Mouse (Mus musculus): ENCODE data around the gene Camsap1. TPM values are rescaled to one million over a fixed set of nuclear protein-coding genes. Genes with fewer than 3 reads are reported as not detected.

Camsap1 gene
- polyA plus RNA-seq, 1 experiment from 2014 or later: 16.3 TPM

DNA sequence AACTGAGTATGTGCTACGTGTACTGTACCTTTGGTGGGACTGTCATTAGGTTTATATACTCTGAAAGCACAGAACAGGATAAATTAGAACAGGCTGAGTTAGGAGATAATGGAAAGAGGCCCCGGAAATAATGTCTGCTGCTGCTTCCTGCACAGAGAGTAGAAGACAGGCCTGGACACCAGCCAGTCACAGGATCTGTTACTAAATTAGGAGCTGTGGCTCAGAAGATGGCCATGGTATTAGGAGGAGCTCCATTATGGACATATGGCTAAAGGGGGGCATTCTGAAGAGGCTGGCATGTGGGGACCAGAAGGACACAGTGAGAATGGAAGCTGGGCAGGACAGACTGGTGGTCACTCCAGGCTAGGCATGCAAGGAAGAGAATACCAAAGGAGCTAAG, 12.7 kb downstream of the Camsap1 start:
- H3K27me3 ChIP-seq (ENCODE audit: control insufficient read depth, insufficient read depth, low read length): no peaks in the 10 kb centered on the region
- ATAC-seq (ENCODE audit: insufficient number of reproducible peaks, insufficient read depth, low FRiP score, low read depth): no peak
- H3K9me3 ChIP-seq (ENCODE audit: control insufficient read depth, low read depth, low read length): no peaks in the 10 kb centered on the region
- H3K4me3 ChIP-seq (ENCODE audit: low read depth, low read length): no peak overlapping the region
- H3K9ac ChIP-seq (replicated peaks; ENCODE audit: low read depth, low read length): no peak overlapping the region
- no peak overlapping the region for H3K27ac ChIP-seq (ENCODE audit: low read length)
- H3K4me1 ChIP-seq (ENCODE audit: control insufficient read depth, insufficient read depth, low read length): peaks cover 7% of the 10 kb centered on the region; the same call in 1 of the 2 replicates
- no peak overlapping the region for H3K4me2 ChIP-seq (replicated peaks; ENCODE audit: low read depth, low read length)
- peaks cover 10% of the 10 kb centered on the region for H3K36me3 ChIP-seq (ENCODE audit: control insufficient read depth, insufficient read depth, low read length)
- 64% methylated on average over 2 of the region's 2 CpGs for WGBS

GRCm38 (mm10) chr2:25969319-25969718, 13.8 kb downstream of the Camsap1 start:
- no peaks in the 10 kb centered on the region for H3K27me3 ChIP-seq (ENCODE audit: control insufficient read depth, insufficient read depth, low read length)
- no peak overlapping the region for H3K27ac ChIP-seq (ENCODE audit: low read length)
- peaks cover 21% of the 10 kb centered on the region for H3K36me3 ChIP-seq (ENCODE audit: control insufficient read depth, insufficient read depth, low read length)
- no peak overlapping the region for H3K4me3 ChIP-seq (ENCODE audit: low read depth, low read length)
- no peak overlapping the region for H3K4me2 ChIP-seq (replicated peaks; ENCODE audit: low read depth, low read length)
- WGBS: 85% methylated on average over 4 of the region's 4 CpGs
- ATAC-seq (ENCODE audit: insufficient number of reproducible peaks, insufficient read depth, low FRiP score, low read depth): no peak
- H3K9me3 ChIP-seq (ENCODE audit: control insufficient read depth, low read depth, low read length): no peaks in the 10 kb centered on the region
- no peak overlapping the region for H3K9ac ChIP-seq (replicated peaks; ENCODE audit: low read depth, low read length)
- H3K4me1 ChIP-seq (ENCODE audit: control insufficient read depth, insufficient read depth, low read length): peaks cover 7% of the 10 kb centered on the region; the same call in 1 of the 2 replicates

DNA sequence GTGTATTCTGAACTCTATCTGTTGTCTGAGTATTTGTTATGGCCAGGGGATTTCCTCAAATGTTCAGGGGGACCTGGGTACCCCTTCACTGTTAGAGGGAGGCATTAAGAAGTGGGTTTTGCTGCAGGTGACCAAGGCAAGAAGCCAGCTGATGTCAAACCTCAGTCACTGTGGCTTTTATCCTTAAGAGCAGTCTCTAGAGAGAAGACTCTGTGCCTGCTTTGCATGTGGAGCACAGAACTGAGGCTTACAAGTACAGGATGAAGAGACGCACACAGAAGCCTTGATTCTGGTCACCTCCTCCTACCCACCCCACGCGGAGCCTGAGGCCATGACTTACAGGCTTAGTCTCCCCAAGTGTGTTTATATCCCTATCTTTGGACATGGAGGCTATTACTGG, 33.8 kb downstream of the Camsap1 start:
- Histone ChIP-seq H3K9me3 (ENCODE audit: control insufficient read depth, low read depth, low read length) (no peaks in the 10 kb centered on the region), H3K4me3 (ENCODE audit: low read depth, low read length) (no peak overlapping the region), H3K4me1 (ENCODE audit: control insufficient read depth, insufficient read depth, low read length) (no peaks in the 10 kb centered on the region), H3K9ac (replicated peaks; ENCODE audit: low read depth, low read length) (no peak overlapping the region), H3K27ac (ENCODE audit: low read length) (no peak overlapping the region), H3K27me3 (ENCODE audit: control insufficient read depth, insufficient read depth, low read length) (no peaks in the 10 kb centered on the region), H3K36me3 (ENCODE audit: control insufficient read depth, insufficient read depth, low read length) (peaks cover 35% of the 10 kb centered on the region), H3K4me2 (replicated peaks; ENCODE audit: low read depth, low read length) (no peak overlapping the region)
- 90% methylated on average over 3 of the region's 3 CpGs for WGBS
- no peak for ATAC-seq (ENCODE audit: insufficient number of reproducible peaks, insufficient read depth, low FRiP score, low read depth)

DNA sequence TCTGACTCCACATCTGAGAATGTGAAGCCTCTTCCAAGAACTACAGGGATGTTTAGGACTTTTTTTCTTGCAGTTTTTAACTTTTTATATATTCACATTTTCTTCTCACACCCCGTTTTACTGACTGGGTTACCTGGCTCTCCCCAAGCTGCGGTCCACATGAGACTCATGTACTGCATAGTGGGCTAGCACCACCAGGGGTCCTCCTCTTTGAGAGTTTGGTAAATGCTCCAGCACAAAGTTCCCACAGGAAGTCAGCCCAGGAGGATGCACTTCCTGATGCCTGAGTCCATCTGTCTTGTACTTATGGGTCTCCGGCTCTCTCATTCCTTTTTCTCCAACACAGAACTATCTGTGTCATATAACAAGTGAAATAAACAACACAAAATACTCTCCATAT, 35.1 kb downstream of the Camsap1 start:
- WGBS: 85% methylated on average over 3 of the region's 3 CpGs
- Histone ChIP-seq H3K36me3 (ENCODE audit: control insufficient read depth, insufficient read depth, low read length) (peaks cover 44% of the 10 kb centered on the region), H3K4me1 (ENCODE audit: control insufficient read depth, insufficient read depth, low read length) (no peaks in the 10 kb centered on the region), H3K27ac (ENCODE audit: low read length) (no peak overlapping the region), H3K27me3 (ENCODE audit: control insufficient read depth, insufficient read depth, low read length) (no peaks in the 10 kb centered on the region), H3K9me3 (ENCODE audit: control insufficient read depth, low read depth, low read length) (no peaks in the 10 kb centered on the region), H3K4me3 (ENCODE audit: low read depth, low read length) (no peak overlapping the region), H3K9ac (replicated peaks; ENCODE audit: low read depth, low read length) (no peak overlapping the region), H3K4me2 (replicated peaks; ENCODE audit: low read depth, low read length) (no peak overlapping the region)
- ATAC-seq (ENCODE audit: insufficient number of reproducible peaks, insufficient read depth, low FRiP score, low read depth): no peak

DNA sequence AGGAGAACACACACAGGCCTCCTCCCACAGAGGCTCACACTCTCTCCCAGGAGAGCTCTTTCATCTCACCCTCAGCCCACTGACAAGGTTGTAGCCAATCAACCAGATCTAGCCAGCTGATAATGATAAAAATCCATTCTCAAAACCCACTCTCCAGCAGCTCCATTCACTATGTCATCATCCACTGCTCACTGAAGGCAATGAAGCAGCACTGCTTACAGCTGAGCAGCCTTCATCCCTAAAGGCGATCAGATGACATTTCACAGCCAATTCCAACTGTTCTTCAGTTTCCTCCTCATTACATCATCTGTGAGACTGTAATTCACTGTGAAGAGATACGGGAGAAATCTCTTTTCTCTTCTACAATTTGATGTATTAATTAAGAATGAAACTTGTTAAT, 39.3 kb downstream of the Camsap1 start:
- WGBS: 87% methylated on average over 2 of the region's 2 CpGs
- peaks cover 44% of the 10 kb centered on the region for H3K36me3 ChIP-seq (ENCODE audit: control insufficient read depth, insufficient read depth, low read length)
- H3K9me3 ChIP-seq (ENCODE audit: control insufficient read depth, low read depth, low read length): no peaks in the 10 kb centered on the region
- no peaks in the 10 kb centered on the region for H3K4me1 ChIP-seq (ENCODE audit: control insufficient read depth, insufficient read depth, low read length)
- H3K27ac ChIP-seq (ENCODE audit: low read length): no peak overlapping the region
- no peak overlapping the region for H3K4me2 ChIP-seq (replicated peaks; ENCODE audit: low read depth, low read length)
- no peak overlapping the region for H3K4me3 ChIP-seq (ENCODE audit: low read depth, low read length)
- no peak for ATAC-seq (ENCODE audit: insufficient number of reproducible peaks, insufficient read depth, low FRiP score, low read depth)
- H3K27me3 ChIP-seq (ENCODE audit: control insufficient read depth, insufficient read depth, low read length): no peaks in the 10 kb centered on the region
- no peak overlapping the region for H3K9ac ChIP-seq (replicated peaks; ENCODE audit: low read depth, low read length)

- ATAC-seq (ENCODE audit: insufficient number of reproducible peaks, insufficient read depth, low FRiP score, low read depth): no peak
- WGBS: 87% methylated on average over 6 of the region's 6 CpGs
- H3K36me3 ChIP-seq (ENCODE audit: control insufficient read depth, insufficient read depth, low read length): peaks cover 64% of the 10 kb centered on the region
- H3K9me3 ChIP-seq (ENCODE audit: control insufficient read depth, low read depth, low read length): no peaks in the 10 kb centered on the region
- H3K9ac ChIP-seq (replicated peaks; ENCODE audit: low read depth, low read length): no peak overlapping the region
- no peak overlapping the region for H3K4me3 ChIP-seq (ENCODE audit: low read depth, low read length)
- no peak overlapping the region for H3K4me2 ChIP-seq (replicated peaks; ENCODE audit: low read depth, low read length)
- H3K4me1 ChIP-seq (ENCODE audit: control insufficient read depth, insufficient read depth, low read length): no peaks in the 10 kb centered on the region
- H3K27ac ChIP-seq (ENCODE audit: low read length): no peak overlapping the region
- no peaks in the 10 kb centered on the region for H3K27me3 ChIP-seq (ENCODE audit: control insufficient read depth, insufficient read depth, low read length)
Measured at GRCm38 (mm10) chr2:25940503-25940902, 42.6 kb downstream of the Camsap1 start.

DNA sequence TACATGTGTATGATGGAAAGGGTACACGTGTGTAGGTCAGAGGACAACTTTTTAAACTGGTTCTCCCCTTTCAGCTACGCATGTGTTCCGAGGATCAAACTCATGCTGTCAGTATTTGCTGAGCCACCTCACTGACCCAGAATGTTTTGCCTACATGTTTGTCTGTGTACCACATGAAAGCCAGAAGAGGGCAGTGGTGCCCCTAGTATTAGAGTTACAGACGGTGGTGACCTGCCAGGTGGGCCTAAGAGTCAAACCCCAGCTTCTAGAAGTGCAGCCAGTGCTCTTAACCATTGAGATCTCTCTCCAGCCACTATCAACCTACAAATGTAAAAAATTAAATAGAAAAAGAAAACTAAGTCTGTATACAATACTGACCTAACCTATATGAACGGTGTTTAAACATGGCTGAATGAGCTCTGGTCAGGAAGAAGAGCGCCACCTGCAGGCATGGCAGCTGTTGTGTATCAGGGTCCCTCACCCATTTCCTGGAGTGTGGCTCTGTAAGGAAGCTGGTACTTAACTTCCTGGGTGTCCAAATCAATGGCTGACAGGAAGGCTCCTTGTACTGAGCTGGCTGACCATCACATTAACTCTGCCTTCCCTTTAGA, 51.7 kb downstream of the Camsap1 start:
- ATAC-seq (ENCODE audit: insufficient number of reproducible peaks, insufficient read depth, low FRiP score, low read depth): no peak
- Histone ChIP-seq H3K27me3 (ENCODE audit: control insufficient read depth, insufficient read depth, low read length) (no peaks in the 10 kb centered on the region), H3K27ac (ENCODE audit: low read length) (no peak overlapping the region), H3K4me3 (ENCODE audit: low read depth, low read length) (no peak overlapping the region), H3K9me3 (ENCODE audit: control insufficient read depth, low read depth, low read length) (no peaks in the 10 kb centered on the region), H3K4me1 (ENCODE audit: control insufficient read depth, insufficient read depth, low read length) (no peaks in the 10 kb centered on the region), H3K9ac (replicated peaks; ENCODE audit: low read depth, low read length) (no peak overlapping the region), H3K4me2 (replicated peaks; ENCODE audit: low read depth, low read length) (no peak overlapping the region), H3K36me3 (ENCODE audit: control insufficient read depth, insufficient read depth, low read length) (peaks cover 80% of the 10 kb centered on the region)
- WGBS: 77% methylated on average over 6 of the region's 6 CpGs

GRCm38 (mm10) chr2:25927821-25928220, 55.3 kb downstream of the Camsap1 start:
- ATAC-seq (ENCODE audit: insufficient number of reproducible peaks, insufficient read depth, low FRiP score, low read depth): no peak
- Histone ChIP-seq H3K9ac (replicated peaks; ENCODE audit: low read depth, low read length) (no peak overlapping the region), H3K27me3 (ENCODE audit: control insufficient read depth, insufficient read depth, low read length) (no peaks in the 10 kb centered on the region), H3K4me2 (replicated peaks; ENCODE audit: low read depth, low read length) (no peak overlapping the region), H3K9me3 (ENCODE audit: control insufficient read depth, low read depth, low read length) (no peaks in the 10 kb centered on the region), H3K4me3 (ENCODE audit: low read depth, low read length) (no peak overlapping the region), H3K27ac (ENCODE audit: low read length) (no peak overlapping the region), H3K4me1 (ENCODE audit: control insufficient read depth, insufficient read depth, low read length) (no peaks in the 10 kb centered on the region), H3K36me3 (ENCODE audit: control insufficient read depth, insufficient read depth, low read length) (peaks cover 49% of the 10 kb centered on the region)
- 92% methylated on average over 7 of the region's 7 CpGs for WGBS

- WGBS: 74% methylated on average over 4 of the region's 4 CpGs
Measured at GRCm38 (mm10) chr2:25924934-25925333, 58.1 kb downstream of the Camsap1 start.

More at GRCm38 (mm10) chr2:25924934-25925333, 58.1 kb downstream of the Camsap1 start:
- Histone ChIP-seq H3K4me1 (ENCODE audit: control insufficient read depth, insufficient read depth, low read length) (peaks cover 6% of the 10 kb centered on the region; the same call in 1 of the 2 replicates), H3K4me3 (ENCODE audit: low read depth, low read length) (no peak overlapping the region), H3K9me3 (ENCODE audit: control insufficient read depth, low read depth, low read length) (no peaks in the 10 kb centered on the region), H3K27me3 (ENCODE audit: control insufficient read depth, insufficient read depth, low read length) (no peaks in the 10 kb centered on the region), H3K36me3 (ENCODE audit: control insufficient read depth, insufficient read depth, low read length) (peaks cover 26% of the 10 kb centered on the region; the same call in 1 of the 2 replicates), H3K4me2 (replicated peaks; ENCODE audit: low read depth, low read length) (no peak overlapping the region), H3K27ac (ENCODE audit: low read length) (no peak overlapping the region), H3K9ac (replicated peaks; ENCODE audit: low read depth, low read length) (no peak overlapping the region)
- ATAC-seq (ENCODE audit: insufficient number of reproducible peaks, insufficient read depth, low FRiP score, low read depth): no peak
